Mouse (Mus musculus): Measurements from ENCODE around the gene Slc7a4. TPM values are rescaled to one million over a fixed set of nuclear protein-coding genes. Genes with fewer than 3 reads are reported as not detected.

Slc7a4 gene
- polyA plus RNA-seq, 1 experiment from 2014 or later = 46.1 TPM

DNA sequence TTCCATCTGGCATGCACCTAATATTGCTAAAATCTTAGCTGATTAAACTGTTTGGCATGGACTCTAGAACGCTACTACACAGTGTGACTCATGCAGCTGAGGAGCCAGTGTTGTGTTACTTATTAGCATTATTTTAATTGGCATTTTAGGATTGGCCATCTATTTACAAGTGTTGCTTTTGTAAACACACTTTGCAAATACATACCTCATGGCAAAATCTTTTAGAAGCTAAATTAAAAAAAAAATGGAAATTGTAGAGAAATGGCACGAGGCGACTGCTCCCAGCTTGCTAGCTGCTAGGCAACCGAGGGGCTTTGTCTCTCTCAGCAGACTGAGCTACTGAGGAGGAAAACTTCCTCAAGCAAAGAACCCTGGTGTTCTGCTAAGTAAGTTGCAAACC, 21.9 kb upstream of the Slc7a4 start:
- Histone ChIP-seq H3K4me3 (replicated peaks) (no peak overlapping the region), H3K27me3 (replicated peaks) (no peaks in the 10 kb centered on the region), H3K9me3 (replicated peaks) (no peaks in the 10 kb centered on the region), H3K36me3 (no peaks in the 10 kb centered on the region), H3K27ac (replicated peaks) (no peak overlapping the region), H3K9ac (replicated peaks) (no peak overlapping the region), H3K4me1 (no peaks in the 10 kb centered on the region), H3K4me2 (no peak overlapping the region)
- ATAC-seq (ENCODE audit: low FRiP score) = no peak
- 60% methylated on average over 4 of the region's 4 CpGs for WGBS

DNA sequence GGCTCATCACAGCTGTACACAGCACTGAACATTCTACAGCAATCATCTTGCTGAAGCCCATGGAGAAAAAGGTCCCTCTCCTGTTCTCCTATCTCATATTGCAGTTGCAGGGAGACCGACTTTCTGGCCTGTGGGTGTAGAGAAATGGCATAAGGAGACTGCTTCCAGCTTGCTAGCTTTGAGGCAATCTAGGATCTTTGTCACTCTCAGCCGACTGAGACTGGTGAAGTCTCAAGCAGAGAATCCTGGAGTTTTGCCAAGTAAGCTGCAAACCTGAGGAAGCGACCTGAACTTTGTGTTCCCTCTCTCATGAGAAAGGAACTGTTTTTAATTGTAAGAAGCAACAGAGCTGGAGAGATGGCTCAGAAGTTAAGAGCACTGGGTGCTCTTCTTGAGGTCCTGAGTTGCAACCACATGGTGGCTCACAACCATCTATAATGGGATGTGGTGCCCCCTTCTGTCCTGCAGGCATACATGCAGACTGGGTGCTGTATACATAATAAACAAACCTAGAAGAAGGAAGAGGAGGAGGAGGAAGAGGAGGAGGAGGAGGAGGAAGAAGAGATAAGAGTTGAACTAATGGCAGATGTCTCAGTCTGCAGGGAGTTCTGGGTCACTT, 18.0 kb upstream of the Slc7a4 start:
- no peaks in the 10 kb centered on the region for H3K4me1 ChIP-seq
- no peaks in the 10 kb centered on the region for H3K9me3 ChIP-seq (replicated peaks)
- H3K36me3 ChIP-seq = no peaks in the 10 kb centered on the region
- 70% methylated on average over 3 of the region's 3 CpGs for WGBS
- H3K4me2 ChIP-seq = no peak overlapping the region
- H3K4me3 ChIP-seq (replicated peaks) = no peak overlapping the region
- H3K27me3 ChIP-seq (replicated peaks) = no peaks in the 10 kb centered on the region
- H3K9ac ChIP-seq (replicated peaks) = no peak overlapping the region
- ATAC-seq (ENCODE audit: low FRiP score) = no peak
- H3K27ac ChIP-seq (replicated peaks) = no peak overlapping the region

GRCm38 (mm10) chr16:17590731-17591130, 7.7 kb upstream of the Slc7a4 start:
- 64% methylated on average over 2 of the region's 2 CpGs for WGBS
- ATAC-seq (ENCODE audit: low FRiP score) = no peak
- Histone ChIP-seq H3K36me3 (no peaks in the 10 kb centered on the region), H3K4me2 (no peak overlapping the region), H3K4me1 (no peaks in the 10 kb centered on the region), H3K9me3 (replicated peaks) (0 out of 2 replicates have a peak, but pooled peaks cover 3% of the 10 kb centered on the region), H3K9ac (replicated peaks) (no peak overlapping the region), H3K4me3 (replicated peaks) (no peak overlapping the region), H3K27ac (replicated peaks) (no peak overlapping the region), H3K27me3 (replicated peaks) (no peaks in the 10 kb centered on the region)

DNA sequence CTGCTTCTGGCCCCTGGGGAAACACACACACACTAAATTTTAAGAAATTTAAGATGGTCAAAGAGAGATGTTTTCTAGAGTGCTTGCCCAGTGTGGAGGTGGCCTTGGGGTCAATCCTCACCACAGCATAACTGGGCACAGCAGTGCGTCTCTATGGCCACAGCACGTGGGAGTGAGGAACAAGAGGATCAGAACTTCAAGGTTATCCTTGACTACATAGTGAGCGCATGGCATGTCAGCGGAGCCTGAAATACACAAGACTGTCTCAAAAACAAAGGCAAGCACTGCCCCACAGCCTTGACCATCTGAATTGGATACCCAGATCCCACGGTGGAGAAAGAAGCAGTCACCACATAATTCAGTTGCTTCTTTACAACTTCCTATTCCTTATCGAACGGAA, 1.5 kb upstream of the Slc7a4 start:
- H3K4me2 ChIP-seq = no peak overlapping the region
- WGBS = 87% methylated on average over 7 of the region's 7 CpGs
- H3K9me3 ChIP-seq (replicated peaks) = 0 out of 2 replicates have a peak, but pooled peaks cover 3% of the 10 kb centered on the region
- no peak overlapping the region for H3K9ac ChIP-seq (replicated peaks)
- no peak for ATAC-seq (ENCODE audit: low FRiP score)
- no peaks in the 10 kb centered on the region for H3K4me1 ChIP-seq
- no peak overlapping the region for H3K4me3 ChIP-seq (replicated peaks)
- no peaks in the 10 kb centered on the region for H3K27me3 ChIP-seq (replicated peaks)
- H3K27ac ChIP-seq (replicated peaks) = no peak overlapping the region
- H3K36me3 ChIP-seq = no peaks in the 10 kb centered on the region

GRCm38 (mm10) chr16:17576825-17577215, 6.2 kb downstream of the Slc7a4 start:
- Histone ChIP-seq H3K4me1 (peaks cover 28% of the 10 kb centered on the region), H3K27ac (replicated peaks) (peak overlapping the region; percentile 69; the same call in 1 of the 2 replicates), H3K9me3 (replicated peaks) (no peaks in the 10 kb centered on the region), H3K4me2 (peak overlapping the region; percentile 72), H3K9ac (replicated peaks) (peak overlapping the region; percentile 74), H3K4me3 (replicated peaks) (peak overlapping the region; percentile 47), H3K27me3 (replicated peaks) (peaks cover 24% of the 10 kb centered on the region), H3K36me3 (peaks cover 10% of the 10 kb centered on the region)
- WGBS = 12% methylated on average over 8 of the region's 8 CpGs
- ATAC-seq (ENCODE audit: low FRiP score) = no peak

DNA sequence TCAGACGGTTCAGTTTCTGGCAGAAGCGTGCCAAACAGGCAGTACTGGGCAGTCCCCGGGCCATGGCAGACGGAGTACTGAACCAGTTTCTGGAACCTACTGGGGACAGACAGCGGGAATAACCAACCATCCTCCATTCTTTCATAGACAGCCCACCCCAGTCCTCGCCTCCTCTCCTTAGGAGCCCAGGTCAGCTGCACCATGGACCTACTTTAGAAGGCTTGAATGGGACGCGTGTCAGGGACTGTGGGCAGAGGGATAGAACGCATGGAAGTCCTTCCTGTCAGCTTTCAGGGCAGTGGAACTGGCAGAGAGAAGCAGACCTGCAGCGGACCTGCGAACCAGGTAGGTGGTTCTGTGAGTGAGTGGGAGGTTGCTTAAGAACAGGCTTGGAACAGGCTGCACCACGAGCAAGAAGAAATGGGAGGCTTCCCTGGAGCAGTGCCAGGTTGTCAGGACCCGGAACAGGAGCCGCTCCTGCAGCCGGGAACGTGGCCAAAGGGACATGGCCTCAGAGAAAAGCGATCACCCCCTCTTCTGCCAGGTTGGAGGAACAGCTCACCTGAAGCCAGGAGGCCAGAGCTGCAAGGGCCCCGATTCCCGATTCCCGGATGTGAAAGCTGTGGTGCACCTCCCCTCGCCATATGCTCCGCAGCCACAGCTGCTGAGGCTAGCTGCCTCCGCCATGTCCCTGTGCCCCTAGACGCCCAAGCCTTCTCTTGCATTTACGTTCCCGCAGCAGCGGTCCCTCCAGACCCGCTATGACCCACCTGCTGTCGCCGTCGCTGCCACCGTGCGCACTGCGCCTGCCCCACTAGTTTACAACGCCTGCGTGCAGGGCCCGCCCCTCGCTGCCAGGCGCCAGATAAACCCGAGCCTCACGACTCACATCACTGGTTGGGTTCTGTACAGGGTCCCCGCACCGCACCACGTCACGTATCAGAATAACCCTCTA, 6.9 kb downstream of the Slc7a4 start:
- H3K27ac ChIP-seq (replicated peaks) = peak overlapping the region; percentile 69
- H3K4me2 ChIP-seq = peak overlapping the region; percentile 72
- H3K9me3 ChIP-seq (replicated peaks) = no peaks in the 10 kb centered on the region
- H3K4me1 ChIP-seq = peaks cover 28% of the 10 kb centered on the region
- peak overlapping the region; percentile 74 for H3K9ac ChIP-seq (replicated peaks)
- H3K4me3 ChIP-seq (replicated peaks) = peak overlapping the region; percentile 47
- peaks cover 10% of the 10 kb centered on the region for H3K36me3 ChIP-seq
- H3K27me3 ChIP-seq (replicated peaks) = peaks cover 24% of the 10 kb centered on the region
- 14% methylated on average over 45 of the region's 45 CpGs for WGBS
- ATAC-seq (ENCODE audit: low FRiP score) = peak; percentile 92

- H3K4me2 ChIP-seq = no peak overlapping the region
- H3K36me3 ChIP-seq = no peaks in the 10 kb centered on the region
- no peak overlapping the region for H3K4me3 ChIP-seq (replicated peaks)
- H3K4me1 ChIP-seq = peaks cover 10% of the 10 kb centered on the region
- no peak overlapping the region for H3K27ac ChIP-seq (replicated peaks)
- no peak overlapping the region for H3K9ac ChIP-seq (replicated peaks)
- H3K27me3 ChIP-seq (replicated peaks) = peaks cover 13% of the 10 kb centered on the region; the same call in 1 of the 2 replicates
- no peak for ATAC-seq (ENCODE audit: low FRiP score)
- H3K9me3 ChIP-seq (replicated peaks) = no peaks in the 10 kb centered on the region
- 28% methylated on average over 4 of the region's 4 CpGs for WGBS
Measured at GRCm38 (mm10) chr16:17566186-17566585, 16.8 kb downstream of the Slc7a4 start.

DNA sequence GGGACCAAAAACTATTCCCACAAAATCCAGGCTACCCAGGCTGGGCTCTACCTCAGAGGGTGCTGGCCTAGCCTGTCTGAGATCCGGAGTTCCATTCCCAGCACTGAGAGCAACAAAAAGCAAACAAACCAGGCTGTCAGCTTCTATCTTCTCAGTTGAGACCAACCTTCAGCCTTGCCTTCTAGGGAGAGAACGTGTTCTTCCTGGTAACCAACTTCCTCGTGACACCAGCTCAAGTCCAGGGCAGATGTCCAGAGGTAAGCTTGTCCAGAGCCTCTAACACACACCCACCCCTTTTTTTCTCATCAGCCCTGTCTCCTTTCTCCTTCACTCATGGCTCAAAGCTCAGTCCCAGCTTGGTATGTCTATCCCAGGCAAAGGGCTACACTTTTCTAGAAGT, 18.2 kb downstream of the Slc7a4 start:
- Histone ChIP-seq H3K9me3 (replicated peaks) (no peaks in the 10 kb centered on the region), H3K4me2 (no peak overlapping the region), H3K36me3 (no peaks in the 10 kb centered on the region), H3K4me1 (peaks cover 16% of the 10 kb centered on the region), H3K9ac (replicated peaks) (no peak overlapping the region), H3K27ac (replicated peaks) (no peak overlapping the region), H3K27me3 (replicated peaks) (peaks cover 24% of the 10 kb centered on the region; the same call in 1 of the 2 replicates), H3K4me3 (replicated peaks) (no peak overlapping the region)
- ATAC-seq (ENCODE audit: low FRiP score) = no peak
- WGBS = 65% methylated on average over 3 of the region's 3 CpGs

GRCm38 (mm10) chr16:17564221-17564620, 18.8 kb downstream of the Slc7a4 start:
- H3K36me3 ChIP-seq = no peaks in the 10 kb centered on the region
- H3K4me1 ChIP-seq = peaks cover 18% of the 10 kb centered on the region
- no peak overlapping the region for H3K9ac ChIP-seq (replicated peaks)
- peaks cover 30% of the 10 kb centered on the region; the same call in 1 of the 2 replicates for H3K27me3 ChIP-seq (replicated peaks)
- no peaks in the 10 kb centered on the region for H3K9me3 ChIP-seq (replicated peaks)
- no peak overlapping the region for H3K27ac ChIP-seq (replicated peaks)
- ATAC-seq (ENCODE audit: low FRiP score) = no peak
- 79% methylated on average over 2 of the region's 2 CpGs for whole genome bisulfite sequencing
- no peak overlapping the region for H3K4me2 ChIP-seq
- no peak overlapping the region for H3K4me3 ChIP-seq (replicated peaks)

DNA sequence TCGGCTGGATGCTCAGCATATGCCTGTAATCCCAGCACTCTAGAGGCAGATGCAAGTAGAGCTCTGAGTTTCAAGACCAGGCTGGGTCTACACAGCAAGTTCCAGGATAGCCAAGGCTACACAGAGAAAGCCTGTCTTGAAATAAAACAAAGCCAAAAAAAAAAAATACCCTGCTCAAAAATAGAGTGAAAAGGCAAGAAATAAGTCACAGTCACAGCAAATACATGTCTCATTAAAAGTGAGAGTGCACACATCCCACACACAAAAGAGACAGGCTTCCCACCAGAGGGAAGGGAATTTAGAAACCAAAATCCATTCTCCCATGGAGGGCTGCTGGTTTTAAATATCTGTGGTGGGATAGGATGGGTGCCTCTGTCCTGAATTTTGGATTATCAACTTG, 19.4 kb downstream of the Slc7a4 start:
- no peak overlapping the region for H3K27ac ChIP-seq (replicated peaks)
- peaks cover 31% of the 10 kb centered on the region; the same call in 1 of the 2 replicates for H3K27me3 ChIP-seq (replicated peaks)
- H3K4me2 ChIP-seq = no peak overlapping the region
- 23% methylated on average over 1 of the region's 1 CpGs for WGBS
- H3K4me3 ChIP-seq (replicated peaks) = no peak overlapping the region
- H3K9ac ChIP-seq (replicated peaks) = no peak overlapping the region
- H3K9me3 ChIP-seq (replicated peaks) = no peaks in the 10 kb centered on the region
- no peak for ATAC-seq (ENCODE audit: low FRiP score)
- H3K36me3 ChIP-seq = no peaks in the 10 kb centered on the region
- H3K4me1 ChIP-seq = peaks cover 24% of the 10 kb centered on the region

DNA sequence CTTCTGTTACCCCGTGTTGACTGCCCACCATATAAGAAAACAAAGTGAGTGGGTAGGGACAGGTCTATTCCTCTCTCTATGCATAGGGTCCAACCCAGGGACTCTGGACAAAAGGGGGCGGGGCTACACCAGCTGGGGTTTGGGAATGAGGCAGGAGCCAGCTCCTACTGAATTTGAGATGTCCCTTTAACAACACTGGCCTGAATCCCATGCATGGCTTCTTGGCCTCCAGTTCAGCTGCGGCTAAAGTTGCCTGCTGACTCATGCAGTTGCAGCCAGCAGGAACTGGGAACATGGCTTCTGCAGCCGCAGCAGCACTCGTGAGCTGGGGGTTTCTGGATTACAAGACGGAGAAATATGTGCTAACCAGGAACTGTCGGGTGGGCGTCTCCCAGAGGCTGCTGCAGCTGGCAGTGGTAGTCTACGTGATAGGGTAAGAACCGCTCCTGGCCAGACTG, 21.2 kb downstream of the Slc7a4 start, which contains the start of gene P2rx6:
Gene P2rx6 (plus strand): TSS at position 135 of the 458 bp plus-strand sequence.
- peak within 1 kb of the TSS; percentile 57 for H3K27ac ChIP-seq (replicated peaks)
- peak within 1 kb of the TSS; percentile 22 for H3K4me3 ChIP-seq (replicated peaks)
- ATAC-seq (ENCODE audit: low FRiP score) = peak; percentile 55
- no peaks in the 10 kb centered on the region for H3K9me3 ChIP-seq (replicated peaks)
- peaks cover 31% of the 10 kb centered on the region; the same call in 1 of the 2 replicates for H3K27me3 ChIP-seq (replicated peaks)
- H3K36me3 ChIP-seq = no peaks in the 10 kb centered on the region
- no peak within 1 kb of the TSS for H3K9ac ChIP-seq (replicated peaks)
- H3K4me2 ChIP-seq = peak within 1 kb of the TSS; percentile 49
- H3K4me1 ChIP-seq = peaks cover 29% of the 10 kb centered on the region
- 2% methylated on average over 10 of the region's 10 CpGs for WGBS

Measured in neural tube, embryonic 15.5 days (tissue).